Mouse (Mus musculus): ENCODE measurements around the gene Sptb.

- TF ChIP-seq POLR2A (IDR thresholded peaks at IDR 0.05; ENCODE audit: borderline replicate concordance, control insufficient read depth, low read depth, low read length) (no peak), CTCF (IDR thresholded peaks at IDR 0.05; ENCODE audit: control insufficient read depth, insufficient read depth, low read length) (no peak)
Observed at GRCm38 (mm10) chr12:76645222-76646110, 64.9 kb downstream of the Sptb start.
